Mouse (Mus musculus): Measurements from ENCODE around the gene Efhd2. TPM values are rescaled to one million over a fixed set of nuclear protein-coding genes. Genes with fewer than 3 reads are reported as not detected.

Gene Efhd2
- polyA plus RNA-seq (2012; ENCODE audit: low replicate concordance), result 50.4 and 71.5 TPM in 2 replicates

GRCm38 (mm10) chr4:141874601-141875460, at the start of gene Efhd2:
Gene Efhd2 (minus strand): TSS chr4:141874920.

GRCm38 (mm10) chr4:141845999-141846398, 28.7 kb downstream of the Efhd2 start, which contains the start of gene Ctrc:
Gene Ctrc (minus strand): TSS chr4:141846359.

GRCm38 (mm10) chr4:141826060-141826459, 48.7 kb downstream of the Efhd2 start, which contains the start of gene Cela2a:
Gene Cela2a (minus strand): TSS chr4:141826160.

Other genes with a start within 250 kb of the Efhd2 start
- gene Plekhm2, start 210.0 kb downstream of the Efhd2 start, polyA plus RNA-seq (2012; ENCODE audit: low replicate concordance), result 22.8 and 33.3 TPM in 2 replicates
- gene Rsc1a1, start 189.3 kb downstream of the Efhd2 start, polyA plus RNA-seq (2012; ENCODE audit: low replicate concordance), result 12.9 TPM in 1 of 2 replicates, not detected in the other
- 3.7 and 18.6 TPM in 2 replicates for gene Ddi2, start 151.5 kb downstream of the Efhd2 start, polyA plus RNA-seq (2012; ENCODE audit: low replicate concordance)
- gene Agmat, start 128.2 kb downstream of the Efhd2 start, polyA plus RNA-seq (2012; ENCODE audit: low replicate concordance), result not detected in 2 replicates
- gene Dnajc16, start 84.0 kb downstream of the Efhd2 start, polyA plus RNA-seq (2012; ENCODE audit: low replicate concordance), result 2.2 and 3.2 TPM in 2 replicates
- 30.7 and 39.1 TPM in 2 replicates for gene Casp9, start 81.3 kb downstream of the Efhd2 start, polyA plus RNA-seq (2012; ENCODE audit: low replicate concordance)
- gene Cela2a, start 48.8 kb downstream of the Efhd2 start, polyA plus RNA-seq (2012; ENCODE audit: low replicate concordance), result not detected in 2 replicates
- not detected in 2 replicates for gene Ctrc, start 28.6 kb downstream of the Efhd2 start, polyA plus RNA-seq (2012; ENCODE audit: low replicate concordance)
- gene Fhad1, start 140.2 kb upstream of the Efhd2 start, polyA plus RNA-seq (2012; ENCODE audit: low replicate concordance), result not detected in 2 replicates
- gene Tmem51, start 209.4 kb upstream of the Efhd2 start, polyA plus RNA-seq (2012; ENCODE audit: low replicate concordance), result 14.5 and 18.4 TPM in 2 replicates